Mouse (Mus musculus) MEL (cell line): ENCODE results near the gene Klf16.

Source experiments
- MAZ ChIP-seq: IDR thresholded peaks from 2 replicates; pipeline ENCODE4 v1.6.1; 2012; ENCODE audit warnings: low read depth, mild to moderate bottlenecking, inconsistent platforms, low read length, improper control_type of control experiment
- POLR2A ChIP-seq, 2 experiments: IDR thresholded peaks; 2 replicates each; pipeline ENCODE4 v1.6.1; 2011 to 2012; ENCODE audit warnings: low read length in 2 of 2, mild to moderate bottlenecking in 2 of 2, control low read depth in 1 of 2, improper control_type of control experiment in 1 of 2, low read depth in 1 of 2, moderate library complexity in 1 of 2; ENCODE audit not compliant: control insufficient read depth in 1 of 2, insufficient read depth in 1 of 2, poor library complexity in 1 of 2
- POLR2AphosphoS5 ChIP-seq: IDR thresholded peaks from 2 replicates; pipeline ENCODE4 v1.6.1; 2012; ENCODE audit warnings: low read depth, borderline replicate concordance, mild to moderate bottlenecking, inconsistent platforms, low read length, moderate library complexity, mixed read lengths

DNA sequence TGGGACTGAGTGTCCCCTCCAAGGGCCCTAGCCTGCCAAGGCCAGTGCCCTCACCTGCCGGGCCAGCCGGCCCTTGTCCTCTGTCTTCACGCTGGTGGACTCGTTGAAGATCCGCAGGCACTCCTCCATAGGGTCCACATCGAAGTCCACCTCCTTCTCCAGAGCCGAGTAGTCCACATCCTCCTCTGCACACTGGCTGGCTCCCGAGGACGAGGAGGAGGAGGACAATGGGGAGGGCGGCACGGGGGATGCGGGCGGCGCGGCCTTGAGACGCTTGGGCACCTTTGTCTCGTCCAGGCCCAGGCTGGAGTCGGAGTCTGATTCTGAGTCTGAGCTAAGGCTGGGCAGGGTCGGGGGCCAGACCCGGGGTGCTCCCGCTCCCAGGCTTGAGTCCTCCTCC is 27.8 kb downstream of the Klf16 start:
- TF ChIP-seq POLR2AphosphoS5, result no peak
- no peak for TF ChIP-seq MAZ
- no peak for TF ChIP-seq POLR2A (IDR thresholded peaks at IDR 0.05; ENCODE audit: control insufficient read depth in 1 of 2, insufficient read depth in 1 of 2, low read depth in 1 of 2, low read length in 2 of 2, poor library complexity in 1 of 2)
